Mouse (Mus musculus) CH12F3 (cell line): ENCODE measurements around the gene Kif1b.

Source experiments
- in situ Hi-C: fragments of 300-500 bp; cut with MboI; formaldehyde crosslinking; loops from 2 replicates; pipeline ENCODE4 v1.14.3; 2020; ENCODE audit warnings: low sequenced_read_pairs

The Kif1b gene

DNA sequence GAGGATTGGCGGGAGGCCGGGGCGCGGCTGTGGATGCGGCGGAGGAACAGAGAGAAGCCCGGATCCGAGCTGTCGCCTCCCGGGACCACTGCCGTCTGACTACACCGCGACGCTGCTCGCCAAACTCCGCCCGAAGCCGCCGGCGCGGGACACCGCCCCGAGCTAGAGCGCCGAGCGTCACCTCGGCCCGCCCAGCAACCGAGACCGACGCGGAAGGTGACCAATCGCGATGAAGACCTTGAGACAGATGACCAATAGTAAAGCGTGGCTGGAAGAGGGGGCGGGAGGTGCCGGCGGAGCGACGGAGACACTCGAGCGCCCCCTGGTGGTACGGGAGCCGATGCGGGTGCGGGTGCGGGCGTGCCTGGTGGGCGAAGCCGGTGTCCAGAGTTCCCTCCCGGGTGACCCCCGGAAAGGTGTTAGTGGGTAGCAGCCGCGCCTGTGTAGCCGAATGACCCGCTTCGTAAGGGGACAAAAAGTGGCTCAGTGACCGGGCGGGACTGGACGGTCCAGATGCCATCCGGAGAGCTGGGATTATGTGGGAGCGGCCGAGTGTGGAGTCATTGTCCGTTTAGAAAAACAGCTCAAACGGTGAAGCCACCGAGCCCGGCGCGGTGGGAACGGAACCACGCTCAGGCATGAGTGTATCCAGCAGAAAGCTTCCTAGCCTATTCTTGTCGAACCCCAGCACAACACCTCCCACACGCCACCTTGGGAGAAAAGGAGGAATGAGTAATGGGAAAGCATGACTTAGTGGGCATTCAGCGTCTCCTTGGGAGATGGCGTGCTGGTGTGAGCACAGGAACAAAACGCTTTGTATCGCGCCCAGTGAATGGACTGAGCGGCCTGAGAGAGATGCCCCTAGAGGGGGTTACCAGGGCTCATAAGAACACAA lies at the start of gene Kif1b:
Gene Kif1b (minus strand): TSS at position 98 of the 895 bp plus-strand sequence.
- in situ Hi-C loops: no loop called here

DNA sequence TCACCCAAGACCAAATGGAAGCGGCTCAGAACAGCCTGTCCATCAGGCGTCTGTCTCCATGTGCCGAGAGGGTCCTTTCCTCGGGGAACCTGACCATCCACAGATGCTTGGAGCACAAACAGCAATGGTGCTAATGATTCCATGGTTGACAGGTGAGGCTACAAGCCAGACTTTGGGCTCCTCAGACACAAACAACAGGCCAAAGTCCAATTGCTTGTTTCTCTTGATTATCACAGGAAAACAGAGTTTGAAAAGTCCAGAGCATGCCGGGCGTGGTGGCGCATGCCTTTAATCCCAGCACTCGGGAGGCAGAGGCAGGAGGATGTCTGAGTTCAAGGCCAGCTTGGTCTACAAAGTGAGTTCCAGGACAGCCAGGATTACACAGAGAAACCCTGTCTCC lies 47.2 kb upstream of the Kif1b start:
- in situ Hi-C loops: no loop called here

- in situ Hi-C loops: no loop called here
Measured at GRCm38 (mm10) chr4:149351596-149352150, 44.2 kb upstream of the Kif1b start.

DNA sequence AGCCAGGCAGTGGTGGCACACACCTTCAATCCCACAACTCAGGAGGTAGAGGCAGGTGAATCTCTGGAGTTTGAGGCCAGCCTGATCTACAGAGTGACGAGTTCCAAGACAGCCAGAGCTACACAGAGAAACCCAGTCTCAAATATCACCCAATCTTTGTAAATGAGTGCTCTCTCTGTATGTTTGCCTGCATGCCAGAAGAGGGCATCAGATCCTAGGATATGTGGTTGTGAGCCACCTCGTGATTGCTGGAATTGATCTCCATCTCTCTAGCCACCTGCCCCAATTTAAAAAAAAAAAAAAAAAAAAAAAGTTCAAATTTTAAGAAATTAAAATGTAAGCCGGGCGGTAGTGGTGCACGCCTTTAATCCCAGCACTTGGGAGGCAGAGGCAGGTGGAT lies 41.5 kb upstream of the Kif1b start:
- in situ Hi-C loops: no loop called here

DNA sequence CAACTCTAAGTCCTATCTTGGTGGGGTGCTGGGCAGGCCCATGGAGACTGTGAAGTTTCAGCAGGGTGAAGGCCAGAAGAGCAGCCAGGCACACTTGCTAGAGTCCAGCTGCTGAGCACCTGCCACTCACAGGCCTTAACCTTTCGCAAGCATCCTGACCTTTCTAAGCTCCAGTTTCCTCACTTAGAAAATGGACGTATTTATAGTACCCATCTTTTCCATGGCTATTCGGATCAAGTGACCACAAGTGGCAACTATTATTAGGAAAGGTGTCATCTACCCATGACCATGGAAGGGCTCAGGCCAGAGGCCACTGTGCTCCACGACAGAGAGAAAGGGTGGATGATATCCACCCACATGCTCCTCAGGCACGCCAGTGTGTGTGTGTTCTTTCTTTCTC lies 38.4 kb upstream of the Kif1b start:
- in situ Hi-C loops: no loop called here

- in situ Hi-C loops: no loop called here
Measured at GRCm38 (mm10) chr4:149344311-149344710, 36.8 kb upstream of the Kif1b start.

- in situ Hi-C loops: no loop called here
Measured at GRCm38 (mm10) chr4:149340680-149341079, 33.2 kb upstream of the Kif1b start.

DNA sequence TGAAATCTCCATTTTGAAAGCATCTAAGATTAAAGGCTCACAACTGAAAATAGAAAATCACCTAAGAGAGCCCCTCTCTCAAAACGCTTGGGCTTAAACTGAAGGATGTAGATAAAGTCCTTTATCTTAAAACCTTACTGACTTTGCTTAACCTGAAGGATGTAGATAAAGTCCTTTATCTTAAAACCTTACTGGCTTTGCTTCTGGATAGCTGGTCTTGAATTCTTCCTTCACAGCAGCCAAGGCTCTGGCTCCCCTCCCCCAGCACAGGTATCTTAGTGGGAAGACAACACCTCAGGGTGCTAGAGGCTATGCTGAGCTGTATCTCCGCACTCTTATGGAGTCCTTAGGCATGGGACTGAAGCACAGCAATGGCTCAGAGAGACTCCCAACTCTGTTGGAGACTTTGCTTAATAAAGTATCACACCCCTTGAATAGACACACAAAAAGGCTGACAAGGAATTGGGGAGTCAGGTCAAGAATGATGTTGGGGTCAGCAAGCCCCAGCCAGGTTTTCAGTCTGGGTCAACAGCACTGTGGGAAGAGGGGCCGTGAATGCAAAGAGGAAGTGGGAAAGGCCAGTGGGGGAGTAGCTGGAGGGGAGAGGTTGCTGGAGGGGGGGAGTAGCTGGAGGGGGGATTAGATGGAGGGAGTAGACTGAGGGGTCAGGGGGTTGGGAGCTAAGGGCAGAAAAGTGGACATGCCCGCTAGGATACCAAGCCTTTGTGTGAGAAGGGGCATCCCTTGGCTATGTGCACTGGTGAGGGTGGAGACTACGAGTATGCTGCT lies 32.1 kb upstream of the Kif1b start:
- in situ Hi-C loops: no loop called here

- in situ Hi-C loops: no loop called here
Measured at GRCm38 (mm10) chr4:149338137-149338536, 30.6 kb upstream of the Kif1b start.

DNA sequence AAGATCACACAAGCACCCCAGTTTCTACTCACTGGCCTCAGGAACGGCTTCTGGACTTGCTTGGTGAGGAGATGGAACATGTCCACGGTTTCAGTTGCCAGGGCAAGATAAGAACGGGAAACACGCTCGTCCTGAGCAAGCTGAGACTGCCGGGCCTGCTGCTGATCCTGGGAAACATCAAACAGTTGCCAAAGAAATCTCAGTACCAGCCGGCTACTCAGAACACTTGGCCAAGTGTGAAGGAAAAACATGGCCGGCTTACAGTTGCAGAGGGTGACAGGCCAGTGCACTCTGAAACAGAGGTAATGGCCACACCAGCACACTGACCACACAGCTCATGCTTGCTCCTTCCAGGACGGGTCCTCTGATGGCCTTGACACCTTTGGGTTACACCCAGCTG lies 29.9 kb upstream of the Kif1b start:
- in situ Hi-C loops: no loop called here

DNA sequence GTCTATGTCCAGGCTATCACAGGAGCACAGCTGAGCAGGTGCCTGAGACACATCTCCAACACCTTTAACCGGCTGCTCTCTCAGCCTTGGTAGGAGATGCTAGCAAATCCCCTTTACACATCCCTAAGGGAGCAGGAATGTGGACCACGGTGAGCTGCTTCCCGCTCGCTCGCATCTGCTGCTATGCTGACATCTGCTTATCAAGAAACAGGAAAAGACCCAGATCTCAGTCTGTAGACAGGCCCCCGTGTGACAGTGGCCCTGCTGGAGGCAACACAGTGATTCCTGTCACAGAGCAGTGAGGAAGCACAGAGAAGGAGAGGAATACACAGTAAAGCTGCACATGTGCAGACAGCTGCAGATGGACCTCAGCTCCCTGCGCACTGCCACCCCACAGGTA lies 28.8 kb upstream of the Kif1b start:
- in situ Hi-C loops: no loop called here

- in situ Hi-C loops: no loop called here
Measured at GRCm38 (mm10) chr4:149334881-149335280, 27.4 kb upstream of the Kif1b start.

DNA sequence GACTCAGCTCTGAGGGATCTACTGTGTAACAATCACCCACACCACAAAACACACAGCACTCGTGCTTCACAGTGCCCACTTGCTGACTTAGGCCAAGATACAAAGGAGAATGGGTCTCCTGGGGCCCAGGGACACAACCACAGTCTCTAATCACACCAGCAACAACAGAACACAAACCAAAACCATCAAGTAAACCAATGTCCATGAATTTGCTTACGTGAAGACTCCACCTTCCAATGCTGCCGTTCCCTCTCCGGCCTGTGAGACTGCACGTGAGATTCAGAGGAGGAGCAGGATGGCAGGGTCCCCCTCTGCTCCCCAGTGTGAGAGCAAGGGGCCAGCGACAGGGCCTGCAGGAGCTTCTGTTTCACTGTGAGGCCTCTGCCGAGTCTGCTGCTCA lies 25.2 kb upstream of the Kif1b start:
- in situ Hi-C loops: no loop called here

GRCm38 (mm10) chr4:149330495-149330894 lies 23.0 kb upstream of the Kif1b start:
- in situ Hi-C loops: no loop called here

DNA sequence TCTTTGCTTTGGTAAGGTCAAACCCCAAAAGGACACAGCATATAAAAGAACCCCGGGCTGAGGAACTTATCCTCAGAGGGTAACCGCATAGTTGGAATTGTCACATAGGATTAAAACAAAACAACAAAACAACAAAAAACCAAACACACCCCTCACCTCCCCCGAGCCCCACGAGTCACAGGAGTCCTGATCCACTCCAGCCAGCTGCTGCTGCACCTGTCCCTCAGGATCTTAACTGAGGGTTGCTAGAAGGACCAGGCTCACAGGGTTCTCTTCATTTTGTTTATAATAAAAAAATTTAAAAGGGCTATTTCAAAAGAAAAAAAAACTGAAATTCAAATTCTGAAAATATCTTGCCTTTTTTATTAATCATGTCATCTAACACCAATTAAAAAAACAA lies 21.2 kb upstream of the Kif1b start:
- in situ Hi-C loops: no loop called here

GRCm38 (mm10) chr4:149327281-149327680 lies 19.8 kb upstream of the Kif1b start:
- in situ Hi-C loops: no loop called here

DNA sequence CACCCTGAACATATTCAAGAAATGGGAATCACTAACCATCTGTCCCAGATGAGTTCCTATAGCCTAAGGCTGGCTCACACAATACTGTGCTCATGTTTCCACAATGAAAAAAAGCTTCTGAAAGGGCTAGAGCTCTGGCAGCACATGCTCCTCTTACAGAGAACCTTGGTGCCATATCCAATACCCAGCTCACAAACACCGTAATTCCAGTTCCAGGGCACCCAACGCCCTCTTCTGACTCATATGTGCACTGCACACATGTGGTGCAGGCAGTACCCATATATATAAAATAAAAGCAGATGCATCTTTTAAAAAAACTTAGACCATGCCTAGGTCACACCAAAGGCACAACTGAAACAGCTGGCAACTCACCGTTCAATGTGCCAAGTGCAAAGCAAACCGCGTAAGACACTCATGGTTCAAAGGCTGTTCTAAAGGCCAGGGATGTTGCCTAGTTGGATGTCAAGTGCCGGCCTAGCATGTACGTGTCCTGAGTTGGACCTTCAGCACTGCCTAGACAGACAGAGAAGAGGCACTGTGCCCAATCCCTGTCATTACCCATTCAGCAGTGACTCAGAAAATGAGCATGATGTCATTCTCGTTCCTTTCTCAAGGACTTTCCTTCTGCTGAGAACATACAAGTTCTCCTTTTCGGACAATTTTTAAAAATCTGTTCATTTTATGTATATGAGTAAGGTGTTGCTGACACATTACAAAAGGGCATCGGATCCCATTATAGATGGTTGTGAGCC lies 18.1 kb upstream of the Kif1b start:
- in situ Hi-C loops: no loop called here

DNA sequence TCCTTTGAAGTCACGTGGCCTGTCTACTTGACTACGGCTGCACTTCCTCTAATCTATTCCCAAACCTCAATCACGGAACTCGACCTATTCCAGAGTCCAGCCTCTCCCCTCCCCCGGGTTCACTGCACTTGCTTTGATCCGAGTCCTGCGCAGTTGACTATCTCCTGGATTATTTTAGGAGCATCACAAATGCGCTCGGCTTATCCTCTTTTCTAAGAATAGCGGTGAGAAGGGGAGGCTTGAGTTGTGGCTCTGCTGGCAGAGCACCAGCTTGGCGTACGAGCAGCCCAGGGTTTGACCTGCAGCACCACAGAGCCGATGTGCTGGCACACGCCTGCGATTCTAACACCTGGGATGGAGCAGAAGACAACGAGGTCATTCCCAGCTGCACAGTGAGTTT lies 16.2 kb upstream of the Kif1b start:
- in situ Hi-C loops: no loop called here

DNA sequence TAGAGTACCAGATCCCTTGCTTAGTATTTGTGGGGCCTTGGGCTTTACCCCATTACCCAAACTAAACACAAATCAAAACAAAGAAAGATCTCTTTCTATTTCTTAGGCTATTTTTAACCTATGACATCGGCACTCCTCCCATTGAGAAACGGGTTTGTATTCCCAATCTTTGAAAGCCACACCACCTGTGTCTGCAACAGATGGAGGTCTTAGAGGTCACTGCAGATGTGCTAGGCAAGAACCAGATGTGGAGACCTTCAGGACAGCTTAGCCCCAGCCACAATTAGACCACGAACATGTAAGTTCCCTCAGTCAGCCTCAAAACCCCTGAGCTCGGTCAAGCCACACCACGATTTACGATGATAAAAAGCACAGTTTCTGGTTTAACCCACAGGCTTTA lies 15.2 kb upstream of the Kif1b start:
- in situ Hi-C loops: no loop called here

DNA sequence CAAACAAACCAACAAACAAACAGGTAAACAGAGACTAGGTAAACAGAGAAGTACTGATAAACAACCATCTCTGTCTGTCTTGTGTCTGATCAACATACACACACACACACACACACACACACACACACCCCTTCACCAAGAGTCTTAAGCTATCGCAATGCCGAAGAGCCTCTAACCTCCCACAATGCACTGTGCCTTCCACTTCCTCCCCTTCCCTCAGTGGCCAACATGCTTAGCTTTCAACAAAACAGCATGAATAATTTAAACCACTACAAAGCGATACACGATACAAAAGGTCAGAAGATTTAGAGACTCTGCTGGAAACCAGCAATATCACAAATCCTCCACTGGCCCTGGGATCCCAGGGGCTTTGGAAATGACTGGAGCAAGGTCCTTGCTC lies 14.8 kb upstream of the Kif1b start:
- in situ Hi-C loops: no loop called here

GRCm38 (mm10) chr4:149319088-149319487 lies 11.6 kb upstream of the Kif1b start:
- in situ Hi-C loops: no loop called here
